Mouse (Mus musculus) gastrocnemius, adult 2 months (tissue): Measurements from ENCODE around the gene Zfp507. TPM values are rescaled to one million over a fixed set of nuclear protein-coding genes. Genes with fewer than 3 reads are reported as not detected.

Experiments used
- DNase-seq: peaks from one replicate; pipeline ENCODE4 v3.0.0; 2022
- H3K27ac ChIP-seq: fragments of 200-600 bp; 2 replicates; pipeline ENCODE4 v1.8.1; 2022; ENCODE audit warnings: mild to moderate bottlenecking
- H3K4me3 ChIP-seq: fragments of 200-600 bp; 2 replicates; pipeline ENCODE4 v1.8.1; 2022; ENCODE audit warnings: mild to moderate bottlenecking, moderate library complexity
- CTCF ChIP-seq: fragments of 200-600 bp; IDR thresholded peaks from 2 replicates; pipeline ENCODE4 v1.8.1; 2022; ENCODE audit warnings: antibody characterized with exemption, mild to moderate bottlenecking, moderate library complexity
- intact Hi-C: fragments of 180-260 bp; cut with DNase I; formaldehyde crosslinking; loops from one replicate; pipeline ENCODE4 v1.15.1; 2025
- total RNA-seq, 2 experiments: library from RNA; stranded (reverse); gene quantifications; 2 replicates each; pipeline ENCODE4 v1.2.3; 2021

Gene Zfp507
- total RNA-seq, 2 experiments from 2014 or later, result 17.9 to 18.5 TPM

- Histone ChIP-seq H3K27ac (no peak overlapping the region), H3K4me3 (no peak overlapping the region)
- TF ChIP-seq CTCF, result peak; percentile 58
- no peak for DNase-seq
- intact Hi-C loops, result no loop called here
Observed at GRCm38 (mm10) chr7:35810736-35811135, 7.9 kb upstream of the Zfp507 start.

DNA sequence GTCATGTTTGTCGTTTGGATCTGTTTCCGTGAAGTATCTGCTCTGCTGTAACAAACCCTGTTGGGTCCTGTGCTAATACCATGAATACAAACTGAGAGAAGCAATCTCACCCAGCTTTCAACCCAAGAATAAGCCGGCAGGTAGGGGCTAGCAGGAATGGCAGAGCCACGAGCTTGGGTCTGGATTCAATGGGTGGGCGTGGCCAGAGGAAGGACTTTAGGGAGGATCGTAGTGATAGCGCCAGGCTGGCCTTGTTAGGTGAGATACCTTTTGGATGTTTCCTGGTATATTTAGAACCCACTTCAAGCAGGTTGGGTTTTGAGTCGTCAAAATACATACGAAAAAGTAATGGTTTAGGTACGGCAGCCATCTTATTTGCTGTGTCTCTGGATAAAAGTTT lies 1.4 kb upstream of the Zfp507 start:
- intact Hi-C loops, result loop anchor here (5.0 to 10.0 kb wide), 2 partner anchors 52 to 1541 kb away; partner anchors contain the start of gene Dpy19l3
- no peak overlapping the region for H3K4me3 ChIP-seq
- no peak for DNase-seq
- no peak for TF ChIP-seq CTCF
- H3K27ac ChIP-seq, result no peak overlapping the region

DNA sequence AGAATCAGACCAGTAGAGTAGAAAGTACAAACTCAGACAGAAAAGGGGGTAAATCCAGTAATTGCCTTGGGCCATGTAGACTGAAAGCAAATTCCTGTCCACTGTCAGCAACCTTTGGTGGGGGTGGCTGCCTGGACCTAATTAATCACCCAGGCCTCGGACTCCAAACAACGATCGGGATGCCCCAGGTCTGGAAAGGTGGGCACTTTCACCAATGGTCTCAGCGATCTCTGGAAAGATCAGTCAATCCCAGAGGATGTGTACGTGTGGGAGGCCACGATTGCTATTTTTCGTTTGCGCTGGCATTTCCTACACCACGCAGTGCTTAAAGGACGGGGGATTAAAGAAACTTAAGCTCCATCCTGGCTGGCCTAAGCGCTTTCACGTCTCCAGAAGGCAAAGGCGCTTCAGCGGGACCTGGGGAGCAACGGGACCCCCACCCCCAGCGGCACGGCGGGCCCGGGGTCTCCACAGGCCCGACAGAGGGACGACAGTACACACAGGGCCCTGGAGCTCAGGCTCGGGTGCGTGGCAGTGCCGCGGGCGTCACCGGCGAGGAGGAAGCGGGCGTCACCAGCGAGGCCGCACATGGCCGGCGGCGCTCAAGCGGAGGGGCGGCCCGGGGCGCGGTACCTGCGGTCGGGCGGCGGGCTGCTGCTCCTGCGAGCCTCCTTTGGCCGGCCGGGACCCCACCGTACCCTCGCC lies 450 bp downstream of the Zfp507 start:
- Histone ChIP-seq H3K27ac (peak overlapping the region; percentile 92), H3K4me3 (peak overlapping the region; percentile 87)
- no peak for TF ChIP-seq CTCF
- intact Hi-C loops, result loop anchor here (5.0 to 10.0 kb wide), 2 partner anchors 50 to 1542 kb away; partner anchors contain the start of gene Dpy19l3
- no peak for DNase-seq

DNA sequence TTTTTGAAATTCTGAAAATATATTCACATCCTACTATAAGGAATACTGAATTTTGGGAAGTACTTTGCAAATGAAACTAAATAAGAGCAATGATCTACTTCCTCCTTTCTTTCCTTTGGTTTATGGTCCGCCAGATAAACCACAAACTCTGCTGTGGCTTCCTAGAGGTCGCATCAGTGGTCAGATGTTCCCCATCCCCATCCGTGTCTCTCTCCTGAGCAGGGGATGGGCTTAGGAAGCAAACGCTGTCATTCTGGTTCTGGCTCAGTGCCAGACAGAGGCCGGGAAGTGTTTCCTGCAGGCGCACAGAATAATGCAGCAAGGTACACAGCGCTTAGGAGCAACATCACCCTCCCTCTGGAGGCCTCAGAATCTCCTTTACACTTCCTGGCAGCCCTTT lies 6.7 kb downstream of the Zfp507 start:
- no peak overlapping the region for H3K27ac ChIP-seq
- no peak overlapping the region for H3K4me3 ChIP-seq
- intact Hi-C loops, result no loop called here
- DNase-seq, result no peak
- no peak for TF ChIP-seq CTCF

GRCm38 (mm10) chr7:35794145-35794664 lies 8.6 kb downstream of the Zfp507 start:
- intact Hi-C loops, result no loop called here
- no peak overlapping the region for H3K4me3 ChIP-seq
- no peak for DNase-seq
- TF ChIP-seq CTCF, result no peak
- H3K27ac ChIP-seq, result no peak overlapping the region

GRCm38 (mm10) chr7:35792150-35792848 lies 10.5 kb downstream of the Zfp507 start:
- no peak for DNase-seq
- intact Hi-C loops, result no loop called here
- H3K27ac ChIP-seq, result no peak overlapping the region
- H3K4me3 ChIP-seq, result no peak overlapping the region
- no peak for TF ChIP-seq CTCF

GRCm38 (mm10) chr7:35790926-35791325 lies 11.9 kb downstream of the Zfp507 start:
- DNase-seq, result no peak
- no peak overlapping the region for H3K4me3 ChIP-seq
- no peak for TF ChIP-seq CTCF
- intact Hi-C loops, result no loop called here
- no peak overlapping the region for H3K27ac ChIP-seq

DNA sequence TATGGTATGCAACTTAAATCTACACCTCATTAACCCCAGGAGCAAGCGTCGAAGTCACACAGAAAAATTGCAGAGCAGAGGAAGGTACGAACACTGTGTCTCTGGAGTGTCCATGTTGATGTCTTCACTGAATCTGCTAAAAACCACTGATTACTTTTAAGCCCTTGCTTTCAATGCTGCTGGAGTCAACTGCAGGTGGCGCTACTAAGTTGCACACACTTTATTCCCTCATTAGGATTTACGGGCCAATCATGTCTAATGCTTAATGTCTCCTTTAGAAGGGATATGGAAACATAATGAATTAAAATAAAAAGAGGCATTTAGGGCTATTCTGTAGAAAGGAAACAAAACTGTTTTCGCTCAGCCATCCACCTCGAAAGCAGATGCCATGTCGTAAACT lies 12.6 kb downstream of the Zfp507 start:
- DNase-seq, result no peak
- intact Hi-C loops, result no loop called here
- peak; percentile 58 for TF ChIP-seq CTCF
- no peak overlapping the region for H3K27ac ChIP-seq
- H3K4me3 ChIP-seq, result no peak overlapping the region

- Histone ChIP-seq H3K4me3 (no peak overlapping the region), H3K27ac (no peak overlapping the region)
- no peak for TF ChIP-seq CTCF
- DNase-seq, result no peak
- intact Hi-C loops, result loop anchor here (5.0 kb wide), 1 partner anchor 72 kb away; no protein-coding TSS in a partner anchor
Observed at GRCm38 (mm10) chr7:35785579-35785978, 17.2 kb downstream of the Zfp507 start.

DNA sequence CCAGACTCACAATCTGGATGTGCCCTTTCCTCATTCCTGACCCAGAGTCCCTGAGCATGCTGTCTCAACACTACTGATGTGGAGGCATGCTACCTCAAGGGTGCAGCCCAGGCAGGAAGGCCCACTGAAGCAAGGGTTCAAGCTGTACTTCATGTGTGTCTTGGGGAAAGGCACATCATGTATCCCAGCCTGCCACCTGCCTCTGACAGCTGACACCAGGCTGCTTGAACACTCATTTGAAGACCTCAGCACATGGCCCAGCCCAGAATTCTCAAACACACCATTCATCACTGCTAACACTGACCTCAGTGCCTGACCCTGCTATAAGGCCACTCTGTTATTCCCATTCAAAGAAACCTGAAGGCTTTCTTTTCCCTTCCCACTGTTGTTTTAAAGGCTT lies 20.6 kb downstream of the Zfp507 start:
- intact Hi-C loops, result no loop called here
- Histone ChIP-seq H3K4me3 (no peak overlapping the region), H3K27ac (no peak overlapping the region)
- DNase-seq, result peak; percentile 24
- no peak for TF ChIP-seq CTCF

- no peak overlapping the region for H3K27ac ChIP-seq
- DNase-seq, result no peak
- intact Hi-C loops, result no loop called here
Observed at GRCm38 (mm10) chr7:35774127-35774526, 28.7 kb downstream of the Zfp507 start.

DNA sequence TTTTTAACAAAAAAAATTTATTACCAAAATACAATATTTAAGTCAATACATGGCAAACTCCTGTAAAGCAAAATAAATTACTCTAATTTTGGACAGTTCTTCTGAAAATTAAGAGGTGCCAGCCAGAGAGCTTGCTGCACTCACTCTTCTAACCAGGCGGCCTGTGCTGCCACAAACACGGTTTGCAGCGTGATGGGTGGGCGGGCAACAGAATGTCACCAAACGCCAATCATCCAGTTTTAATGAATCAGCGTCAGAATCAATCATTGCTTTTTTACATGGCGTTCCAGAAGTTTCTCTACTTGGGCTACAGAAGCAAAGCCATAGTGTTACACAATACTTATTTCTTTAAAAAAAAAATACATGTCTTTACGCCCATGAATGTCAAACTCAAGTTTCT lies 30.5 kb downstream of the Zfp507 start:
- TF ChIP-seq CTCF, result no peak
- intact Hi-C loops, result no loop called here
- no peak for DNase-seq
- no peak overlapping the region for H3K27ac ChIP-seq
- no peak overlapping the region for H3K4me3 ChIP-seq

More at GRCm38 (mm10) chr7:35774127-35774526, 28.7 kb downstream of the Zfp507 start:
- no peak overlapping the region for H3K4me3 ChIP-seq
- TF ChIP-seq CTCF, result no peak

- intact Hi-C loops, result no loop called here
- Histone ChIP-seq H3K27ac (no peak overlapping the region), H3K4me3 (no peak overlapping the region)
- no peak for TF ChIP-seq CTCF
- no peak for DNase-seq
Observed at GRCm38 (mm10) chr7:35771106-35771505, 31.7 kb downstream of the Zfp507 start.
